21 mouse cellular contexts compared by ENCODE assay signal in genomic region chr4:105992581-105993127, GRCm38 (mm10).
DNase-seq lines count a peak whose midpoint lies in the region; ATAC-seq lines count a peak whose summit lies in the region.
"Had no signal": no experiment of that assay in that cellular context is flagged by ENCODE, and none has a peak within 500 bp of the region (broad histone marks: within the 10 kb centered on the region; RNA-seq: fewer than 3 reads in every experiment).

No protein-coding gene starts in this region.

- H3K4me2 ChIP-seq in embryonic facial prominence, embryonic 13.5 days: no peak overlapping the region
- H3K4me2 ChIP-seq in heart, embryonic 11.5 days: no peak overlapping the region
- no peak overlapping the region for H3K4me2 ChIP-seq in limb, embryonic 13.5 days (replicated peaks)
- no peak overlapping the region for H3K4me2 ChIP-seq in kidney, embryonic 15.5 days
- H3K4me2 ChIP-seq: lung, embryonic 15.5 days had no signal

- 67% methylated on average over 6 of the region's 6 CpGs for WGBS in embryonic facial prominence, embryonic 13.5 days
- 78% methylated on average over 6 of the region's 6 CpGs for WGBS in embryonic facial prominence, embryonic 10.5 days
- WGBS in heart, embryonic 11.5 days (ENCODE audit: insufficient replicate concordance): 80% methylated on average over 6 of the region's 6 CpGs
- WGBS in limb, embryonic 13.5 days: 63% methylated on average over 6 of the region's 6 CpGs
- WGBS in kidney, embryonic 15.5 days: 77% methylated on average over 6 of the region's 6 CpGs

- no peak for DNase-seq in embryonic facial prominence, embryonic 10.5 days (ENCODE audit: low spot score)
- DNase-seq in heart, adult 9 months (ENCODE audit: low spot score in 2 of 2): peak; percentile 49 to 54
- DNase-seq in NIH3T3 (ENCODE audit: low read depth): peak; percentile 50
- DNase-seq in layer of hippocampus, adult 11-12 months (ENCODE audit: low spot score): no peak
- DNase-seq: adrenal gland, adult 2 months; cerebellum, postnatal 10 days; layer of hippocampus, adult 9-11 months; liver; right cerebral cortex, adult 18-20 months; thymus, adult 2 months had no signal

- H3K27ac ChIP-seq in embryonic facial prominence, embryonic 13.5 days: peak overlapping the region; percentile 64; the same call in 1 of the 2 replicates
- H3K27ac ChIP-seq in embryonic facial prominence, embryonic 10.5 days (replicated peaks): no peak overlapping the region
- no peak overlapping the region for H3K27ac ChIP-seq in heart, embryonic 11.5 days (ENCODE audit: low read depth, low read length)
- H3K27ac ChIP-seq in limb, embryonic 13.5 days: peak overlapping the region; percentile 49
- H3K27ac ChIP-seq in kidney, embryonic 15.5 days: no peak overlapping the region
- H3K27ac ChIP-seq: kidney, postnatal 0 days; lung, embryonic 15.5 days; midbrain, embryonic 10.5 days had no signal

- H3K9ac ChIP-seq in embryonic facial prominence, embryonic 13.5 days: no peak overlapping the region
- no peak overlapping the region for H3K9ac ChIP-seq in heart, embryonic 11.5 days (ENCODE audit: low read depth, low read length)
- H3K9ac ChIP-seq in limb, embryonic 13.5 days: no peak overlapping the region
- H3K9ac ChIP-seq in kidney, embryonic 15.5 days: no peak overlapping the region
- H3K9ac ChIP-seq: lung, embryonic 15.5 days had no signal

- H3K9me3 ChIP-seq in embryonic facial prominence, embryonic 13.5 days: no peaks in the 10 kb centered on the region
- H3K9me3 ChIP-seq in embryonic facial prominence, embryonic 10.5 days: no peaks in the 10 kb centered on the region
- H3K9me3 ChIP-seq in heart, embryonic 11.5 days (replicated peaks; ENCODE audit: control insufficient read depth, low read length): no peaks in the 10 kb centered on the region
- H3K9me3 ChIP-seq in limb, embryonic 13.5 days: no peaks in the 10 kb centered on the region
- H3K9me3 ChIP-seq in kidney, embryonic 15.5 days (replicated peaks): no peaks in the 10 kb centered on the region
- H3K9me3 ChIP-seq: lung, embryonic 15.5 days; midbrain, embryonic 10.5 days had no signal

- no peak for ATAC-seq in embryonic facial prominence, embryonic 13.5 days (ENCODE audit: insufficient number of reproducible peaks, insufficient read depth, low FRiP score, low TSS enrichment, low read depth)
- no peak for ATAC-seq in heart, embryonic 11.5 days (replicated peaks; ENCODE audit: insufficient number of reproducible peaks, low FRiP score, low TSS enrichment)
- no peak for ATAC-seq in limb, embryonic 13.5 days (ENCODE audit: low FRiP score, low read depth)
- ATAC-seq in kidney, embryonic 15.5 days (replicated peaks; ENCODE audit: low FRiP score): no peak
- ATAC-seq: CD4-positive, CD25-positive, alpha-beta regulatory T cell, adult 4 months; forebrain, embryonic 14.5 days had no signal

- H3K4me1 ChIP-seq in embryonic facial prominence, embryonic 13.5 days: no peaks in the 10 kb centered on the region
- H3K4me1 ChIP-seq in embryonic facial prominence, embryonic 10.5 days: peaks cover 21% of the 10 kb centered on the region
- H3K4me1 ChIP-seq in heart, embryonic 11.5 days (ENCODE audit: control insufficient read depth, insufficient read depth, low read length): 0 out of 2 replicates have a peak, but pooled peaks cover 3% of the 10 kb centered on the region
- H3K4me1 ChIP-seq in limb, embryonic 13.5 days: peaks cover 30% of the 10 kb centered on the region
- peaks cover 4% of the 10 kb centered on the region; the same call in 1 of the 2 replicates for H3K4me1 ChIP-seq in kidney, embryonic 15.5 days
- H3K4me1 ChIP-seq: midbrain, embryonic 10.5 days had no signal

- no peak overlapping the region for H3K4me3 ChIP-seq in embryonic facial prominence, embryonic 13.5 days
- no peak overlapping the region for H3K4me3 ChIP-seq in embryonic facial prominence, embryonic 10.5 days
- H3K4me3 ChIP-seq in heart, embryonic 11.5 days (ENCODE audit: low read depth, low read length): no peak overlapping the region
- no peak overlapping the region for H3K4me3 ChIP-seq in limb, embryonic 13.5 days
- no peak overlapping the region for H3K4me3 ChIP-seq in kidney, embryonic 15.5 days (replicated peaks)
- H3K4me3 ChIP-seq: erythroblast, embryonic 14.5 days; lung, embryonic 15.5 days; midbrain, embryonic 10.5 days had no signal

- H3K36me3 ChIP-seq in embryonic facial prominence, embryonic 13.5 days: no peaks in the 10 kb centered on the region
- H3K36me3 ChIP-seq in embryonic facial prominence, embryonic 10.5 days (replicated peaks): no peaks in the 10 kb centered on the region
- H3K36me3 ChIP-seq in heart, embryonic 11.5 days (ENCODE audit: control insufficient read depth, insufficient read depth, low read length): no peaks in the 10 kb centered on the region
- no peaks in the 10 kb centered on the region for H3K36me3 ChIP-seq in limb, embryonic 13.5 days
- H3K36me3 ChIP-seq in kidney, embryonic 15.5 days: no peaks in the 10 kb centered on the region
- H3K36me3 ChIP-seq: G1E; lung, embryonic 15.5 days; midbrain, embryonic 10.5 days had no signal

- no peaks in the 10 kb centered on the region for H3K27me3 ChIP-seq in embryonic facial prominence, embryonic 13.5 days
- no peaks in the 10 kb centered on the region for H3K27me3 ChIP-seq in embryonic facial prominence, embryonic 10.5 days (replicated peaks; ENCODE audit: low read depth, poor library complexity, severe bottlenecking)
- H3K27me3 ChIP-seq in heart, embryonic 11.5 days (ENCODE audit: control insufficient read depth, insufficient read depth, low read length): 0 out of 2 replicates have a peak, but pooled peaks cover 3% of the 10 kb centered on the region
- no peaks in the 10 kb centered on the region for H3K27me3 ChIP-seq in limb, embryonic 13.5 days
- H3K27me3 ChIP-seq in kidney, embryonic 15.5 days: no peaks in the 10 kb centered on the region
- H3K27me3 ChIP-seq: lung, embryonic 15.5 days had no signal

Comparison
In these comparisons a context has a peak if more than half of its experiments do, and no peak if none do; other contexts are left out.
1. H3K27ac ChIP-seq: peak in embryonic facial prominence, embryonic 13.5 days (single experiment) and limb, embryonic 13.5 days (single experiment); none in embryonic facial prominence, embryonic 10.5 days (single experiment), heart, embryonic 11.5 days (single experiment) and kidney, embryonic 15.5 days (single experiment).
2. DNase-seq: peak in heart, adult 9 months (2 of 2) and NIH3T3 (single experiment); none in embryonic facial prominence, embryonic 10.5 days (single experiment) and layer of hippocampus, adult 11-12 months (single experiment).